Mouse (Mus musculus) forebrain, embryonic 15.5 days (tissue): ENCODE results near the gene Il1r1. TPM values are rescaled to one million over a fixed set of nuclear protein-coding genes. Genes with fewer than 3 reads are reported as not detected.

Experiments
- ATAC-seq: fragments of 200-750 bp; cut with Nextera tagmentation; replicated peaks from 2 replicates; pipeline ENCODE4 v1.8.0; 2017; ENCODE audit warnings: mild to moderate bottlenecking, moderate TSS enrichment, moderate library complexity
- H3K27ac ChIP-seq: fragments of 300-500 bp; sonication (generic); replicated peaks from 2 replicates; pipeline ENCODE4 v1.5.1; 2015; ENCODE audit warnings: mild to moderate bottlenecking, inconsistent platforms
- H3K27me3 ChIP-seq: fragments of 300-500 bp; sonication (generic); 2 replicates; pipeline ENCODE4 v1.6.1; 2015; ENCODE audit warnings: inconsistent platforms
- H3K36me3 ChIP-seq: fragments of 300-500 bp; sonication (generic); 2 replicates; pipeline ENCODE4 v1.6.1; 2015; ENCODE audit warnings: mild to moderate bottlenecking, inconsistent platforms
- H3K4me1 ChIP-seq: fragments of 300-500 bp; sonication (generic); 2 replicates; pipeline ENCODE4 v1.6.1; 2015; ENCODE audit warnings: inconsistent platforms
- H3K4me2 ChIP-seq: fragments of 300-500 bp; sonication (generic); replicated peaks from 2 replicates; pipeline ENCODE4 v1.6.1; 2015; ENCODE audit warnings: mild to moderate bottlenecking, inconsistent platforms
- H3K4me3 ChIP-seq: fragments of 300-500 bp; sonication (generic); 2 replicates; pipeline ENCODE4 v1.5.1; 2015; ENCODE audit warnings: mild to moderate bottlenecking, inconsistent platforms
- H3K9ac ChIP-seq: fragments of 300-500 bp; sonication (generic); replicated peaks from 2 replicates; pipeline ENCODE4 v1.6.1; 2015; ENCODE audit warnings: mild to moderate bottlenecking, inconsistent platforms
- H3K9me3 ChIP-seq: fragments of 300-500 bp; sonication (generic); 2 replicates; pipeline ENCODE4 v1.6.1; 2016; ENCODE audit warnings: inconsistent platforms
- WGBS: fragments of 180-500 bp; shearing (Covaris S2); methylation state at CpG from one replicate; pipeline ENCODE4 v1.1.7; 2015; ENCODE audit warnings: mixed read lengths; 5-methylcytosine and 5-hydroxymethylcytosine counted together
- polyA plus RNA-seq: library from polyadenylated mRNA; unstranded; fragments of >200 nt; fragmentation: Nextera tagmentation; extraction: Ambion mirVana; gene quantifications from 2 replicates; pipeline ENCODE4 v1.2.1, GENCODE M21; 2015

The Il1r1 gene
- polyA plus RNA-seq, 1 experiment from 2014 or later: 1.1 TPM

DNA sequence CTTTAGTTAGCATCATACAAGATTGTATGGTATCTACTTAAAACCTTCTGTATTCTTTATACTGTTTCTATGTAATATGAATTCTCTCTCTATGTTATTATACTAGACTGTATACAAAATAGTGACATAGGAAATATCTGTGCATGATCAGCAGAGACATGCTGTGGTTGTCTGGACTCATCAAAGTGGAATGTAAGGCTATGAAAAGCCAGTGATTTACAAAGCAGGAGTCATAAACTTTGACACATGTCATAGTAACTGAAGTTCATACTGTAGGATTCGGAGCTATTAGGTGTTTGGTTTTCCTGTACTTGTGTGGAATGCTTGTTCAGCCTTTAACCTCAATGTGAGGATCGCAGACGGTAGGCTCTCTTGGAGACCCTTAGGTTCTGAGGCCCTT lies 8.7 kb downstream of the Il1r1 start:
- no peak overlapping the region for H3K4me2 ChIP-seq
- no peaks in the 10 kb centered on the region for H3K27me3 ChIP-seq
- H3K4me3 ChIP-seq: no peak overlapping the region
- no peak overlapping the region for H3K9ac ChIP-seq
- H3K36me3 ChIP-seq: no peaks in the 10 kb centered on the region
- H3K9me3 ChIP-seq: no peaks in the 10 kb centered on the region
- H3K4me1 ChIP-seq: no peaks in the 10 kb centered on the region
- no peak for ATAC-seq
- 91% methylated on average over 3 of the region's 3 CpGs for WGBS
- H3K27ac ChIP-seq: no peak overlapping the region

DNA sequence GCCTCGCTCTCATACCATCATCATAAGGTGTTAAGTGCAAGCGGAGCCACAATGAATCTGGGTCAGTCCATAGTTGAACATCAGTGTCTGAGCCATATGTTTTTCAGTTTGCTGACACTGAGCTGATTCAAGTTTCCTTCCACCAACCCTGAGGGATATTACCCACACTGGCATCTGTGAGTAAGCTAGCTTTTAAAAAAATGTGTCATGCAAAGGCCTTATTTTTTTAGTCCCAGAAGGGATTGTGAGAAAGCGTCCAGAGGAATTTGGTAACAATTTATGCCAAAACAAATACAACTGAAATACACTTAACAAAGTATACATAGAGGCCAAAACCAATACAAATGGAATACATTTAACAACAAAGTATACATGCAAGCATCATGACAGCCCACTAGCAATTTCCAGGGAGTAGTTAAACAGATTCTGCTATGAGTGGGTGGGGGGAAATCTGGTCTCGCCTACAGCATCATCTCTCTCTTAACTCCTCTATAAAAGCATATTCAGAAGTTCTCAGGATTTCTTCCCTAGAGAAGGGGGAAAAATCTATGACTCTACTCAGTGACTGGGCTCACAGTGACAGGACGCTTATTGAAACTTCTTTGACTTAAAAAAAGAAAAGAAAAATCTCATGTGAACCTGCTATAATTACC lies 10.8 kb downstream of the Il1r1 start:
- Histone ChIP-seq H3K4me3 (no peak overlapping the region), H3K36me3 (no peaks in the 10 kb centered on the region), H3K9me3 (no peaks in the 10 kb centered on the region), H3K4me1 (no peaks in the 10 kb centered on the region), H3K4me2 (no peak overlapping the region), H3K27ac (no peak overlapping the region), H3K9ac (no peak overlapping the region), H3K27me3 (no peaks in the 10 kb centered on the region)
- ATAC-seq: no peak
- 88% methylated on average over 5 of the region's 5 CpGs for WGBS

DNA sequence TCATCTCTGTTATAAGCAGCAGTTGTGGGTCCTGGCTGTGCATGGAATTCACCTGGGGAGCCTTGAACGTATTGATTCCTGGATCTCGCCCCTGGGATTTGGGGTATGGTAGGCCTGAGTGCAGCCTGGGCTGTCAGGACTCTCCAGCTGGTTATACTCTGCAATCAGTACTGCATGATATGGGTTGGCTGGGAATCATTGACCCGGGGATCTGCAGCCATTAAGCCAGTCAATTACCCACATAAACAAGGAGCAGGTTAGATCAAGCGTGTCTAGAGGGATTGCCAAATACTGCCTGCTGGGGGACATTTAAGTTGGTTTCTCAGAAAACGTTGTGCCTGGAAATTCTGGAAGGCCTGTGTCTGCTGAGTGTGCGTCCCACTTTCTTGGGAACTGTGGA lies 11.8 kb downstream of the Il1r1 start:
- Histone ChIP-seq H3K27ac (no peak overlapping the region), H3K27me3 (no peaks in the 10 kb centered on the region), H3K4me2 (no peak overlapping the region), H3K9ac (no peak overlapping the region), H3K36me3 (no peaks in the 10 kb centered on the region), H3K9me3 (no peaks in the 10 kb centered on the region), H3K4me3 (no peak overlapping the region), H3K4me1 (no peaks in the 10 kb centered on the region)
- ATAC-seq: no peak
- WGBS: 56% methylated on average over 6 of the region's 6 CpGs

DNA sequence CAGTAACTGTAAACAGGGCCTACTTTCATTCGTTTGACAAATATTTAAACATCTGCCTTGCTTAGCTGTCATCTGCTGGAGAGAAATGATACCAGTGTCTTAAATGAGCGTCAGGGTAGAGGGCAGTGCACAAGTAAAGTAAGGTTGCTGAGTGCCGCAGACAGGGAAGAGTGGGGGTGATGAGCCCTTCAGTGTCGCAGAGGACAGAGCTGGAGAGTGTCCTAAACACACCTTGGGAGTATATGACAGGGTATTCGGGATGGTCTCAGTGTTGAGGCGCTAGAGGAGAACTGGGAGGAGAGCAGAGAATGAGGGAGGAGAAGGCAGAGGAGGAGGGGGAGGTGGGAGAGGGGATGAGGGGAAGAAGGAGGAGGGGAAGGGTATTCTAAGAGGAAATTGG lies 12.2 kb downstream of the Il1r1 start:
- ATAC-seq: no peak
- no peak overlapping the region for H3K4me2 ChIP-seq
- no peak overlapping the region for H3K27ac ChIP-seq
- 76% methylated on average over 6 of the region's 6 CpGs for WGBS
- no peaks in the 10 kb centered on the region for H3K27me3 ChIP-seq
- no peaks in the 10 kb centered on the region for H3K4me1 ChIP-seq
- H3K4me3 ChIP-seq: no peak overlapping the region
- no peaks in the 10 kb centered on the region for H3K9me3 ChIP-seq
- H3K36me3 ChIP-seq: no peaks in the 10 kb centered on the region
- H3K9ac ChIP-seq: no peak overlapping the region

DNA sequence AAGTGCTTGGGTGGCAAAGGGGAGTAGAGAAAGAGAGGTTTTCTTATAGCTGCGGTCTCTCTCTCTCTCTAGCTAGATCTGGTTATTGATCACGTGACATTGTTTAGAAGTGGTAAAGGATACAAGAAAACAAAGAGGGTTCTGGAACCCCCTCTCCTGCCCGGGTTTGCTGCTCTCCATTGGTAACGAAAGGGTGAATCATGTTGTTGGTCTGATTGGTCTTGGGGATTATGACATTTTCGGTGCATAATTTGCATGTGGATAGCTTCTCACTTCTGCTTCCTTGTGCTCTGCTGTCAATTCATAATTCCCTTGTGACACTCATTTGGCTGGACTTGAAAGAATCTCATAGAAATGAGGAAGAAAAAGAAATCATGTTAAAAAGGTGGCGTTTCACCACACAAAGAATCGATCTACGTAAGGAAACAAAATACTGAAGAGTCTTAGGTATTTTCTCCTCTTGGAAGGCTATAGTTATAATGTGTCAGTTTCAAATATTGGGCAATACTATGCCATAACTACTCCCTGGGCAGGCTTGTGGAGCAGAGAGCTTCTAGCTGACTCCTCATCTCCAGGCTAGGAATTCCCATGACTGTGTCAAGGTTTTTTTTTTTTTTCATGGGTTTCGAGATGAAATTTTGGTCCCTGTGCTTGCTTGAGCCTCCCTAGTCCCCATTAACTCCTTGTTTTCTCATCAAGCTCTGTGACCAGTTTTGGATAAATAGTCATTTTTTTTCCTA lies 15.6 kb downstream of the Il1r1 start:
- no peak overlapping the region for H3K4me2 ChIP-seq
- no peak for ATAC-seq
- H3K4me3 ChIP-seq: no peak overlapping the region
- no peak overlapping the region for H3K27ac ChIP-seq
- no peaks in the 10 kb centered on the region for H3K27me3 ChIP-seq
- H3K9me3 ChIP-seq: no peaks in the 10 kb centered on the region
- no peaks in the 10 kb centered on the region for H3K4me1 ChIP-seq
- no peaks in the 10 kb centered on the region for H3K36me3 ChIP-seq
- H3K9ac ChIP-seq: no peak overlapping the region
- 81% methylated on average over 9 of the region's 9 CpGs for WGBS

DNA sequence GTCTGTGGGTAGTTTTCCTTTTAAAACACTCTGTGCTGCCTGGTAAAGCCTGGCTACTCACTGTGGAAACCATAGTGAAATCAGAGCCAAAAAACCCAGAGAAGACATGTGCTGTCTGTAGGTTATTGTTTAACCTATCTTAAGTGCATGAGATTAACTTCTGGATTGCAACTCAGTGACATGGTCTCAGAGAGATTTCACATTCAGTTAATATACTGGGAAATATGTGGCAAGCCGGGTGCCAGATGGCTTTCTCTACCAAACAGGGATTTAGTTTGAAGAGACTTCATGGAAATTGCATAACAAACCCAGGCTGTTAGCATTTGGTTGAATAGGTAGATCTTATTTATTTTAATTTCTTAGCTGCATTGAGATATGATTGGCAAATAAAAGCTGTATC lies 17.8 kb downstream of the Il1r1 start:
- no peaks in the 10 kb centered on the region for H3K36me3 ChIP-seq
- no peaks in the 10 kb centered on the region for H3K9me3 ChIP-seq
- no peak overlapping the region for H3K27ac ChIP-seq
- H3K9ac ChIP-seq: no peak overlapping the region
- no peaks in the 10 kb centered on the region for H3K27me3 ChIP-seq
- H3K4me3 ChIP-seq: no peak overlapping the region
- no peak overlapping the region for H3K4me2 ChIP-seq
- 87% methylated on average over 1 of the region's 1 CpGs for WGBS
- ATAC-seq: no peak
- H3K4me1 ChIP-seq: no peaks in the 10 kb centered on the region

DNA sequence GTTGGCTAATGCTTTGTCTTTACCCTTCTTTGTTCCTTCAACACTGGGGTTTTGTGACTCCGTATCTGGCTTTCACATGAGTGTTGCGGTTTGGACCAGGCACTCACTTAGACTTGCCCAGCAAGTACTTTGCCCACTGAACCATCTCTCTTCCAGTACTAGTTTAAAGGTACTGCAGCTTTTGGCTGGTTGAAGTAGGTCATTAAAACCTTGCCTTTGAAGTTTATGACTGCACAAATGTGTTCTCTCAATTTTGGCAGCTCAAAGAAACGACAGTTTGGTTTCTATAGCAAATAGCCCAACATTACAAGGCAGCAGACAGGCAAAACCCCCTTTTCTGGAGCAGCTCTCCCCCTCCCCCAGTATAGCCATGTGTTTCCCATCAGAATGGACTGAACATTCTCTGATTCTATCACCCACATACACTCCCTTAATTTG lies 18.7 kb downstream of the Il1r1 start:
- WGBS: 83% methylated on average over 3 of the region's 3 CpGs
- Histone ChIP-seq H3K36me3 (no peaks in the 10 kb centered on the region), H3K4me3 (no peak overlapping the region), H3K4me2 (no peak overlapping the region), H3K27ac (no peak overlapping the region), H3K9ac (no peak overlapping the region), H3K4me1 (no peaks in the 10 kb centered on the region), H3K27me3 (no peaks in the 10 kb centered on the region), H3K9me3 (no peaks in the 10 kb centered on the region)
- ATAC-seq: no peak

DNA sequence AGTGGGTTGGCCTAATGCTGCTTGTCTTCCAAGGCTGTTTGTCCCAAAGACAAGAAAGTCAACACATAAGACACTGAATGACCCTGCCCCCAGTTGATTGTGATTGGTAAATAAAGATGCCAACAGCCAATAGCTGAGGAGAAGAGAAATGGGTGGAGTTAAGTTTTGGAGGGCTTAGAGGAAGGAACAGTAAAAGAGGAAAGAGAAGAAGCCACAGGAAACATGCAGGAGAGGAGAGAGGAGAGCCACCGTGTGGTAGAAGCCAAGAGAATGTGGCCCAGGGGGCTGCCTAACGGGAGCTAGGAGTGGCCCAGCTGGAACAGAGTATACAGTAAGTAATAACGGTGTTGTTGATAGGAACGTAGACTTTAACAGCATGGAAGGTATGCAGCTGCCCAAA lies 25.5 kb downstream of the Il1r1 start:
- no peak for ATAC-seq
- H3K4me1 ChIP-seq: no peaks in the 10 kb centered on the region
- 67% methylated on average over 4 of the region's 4 CpGs for WGBS

DNA sequence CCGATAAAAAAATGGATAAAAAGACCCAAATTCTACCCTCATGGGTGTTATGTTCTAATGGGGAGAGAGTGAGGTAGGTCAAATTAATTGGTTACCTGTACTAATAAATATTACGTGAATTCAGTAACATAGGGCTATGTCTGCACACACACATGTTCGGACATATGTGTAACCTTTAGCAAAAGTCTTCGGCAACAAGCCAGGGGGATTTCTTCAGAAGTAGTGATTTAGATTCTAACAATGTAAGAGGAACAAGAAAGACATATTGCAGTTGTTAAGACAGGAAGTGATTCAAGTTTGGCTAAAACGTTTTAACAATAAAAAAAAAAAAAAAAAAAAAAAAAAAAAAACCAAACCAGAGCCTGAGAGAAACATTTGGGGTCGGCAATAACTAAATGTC lies 27.6 kb downstream of the Il1r1 start:
- no peaks in the 10 kb centered on the region for H3K9me3 ChIP-seq
- no peak overlapping the region for H3K27ac ChIP-seq
- no peak overlapping the region for H3K9ac ChIP-seq
- H3K27me3 ChIP-seq: no peaks in the 10 kb centered on the region
- H3K4me3 ChIP-seq: no peak overlapping the region
- ATAC-seq: no peak
- H3K4me1 ChIP-seq: no peaks in the 10 kb centered on the region
- H3K36me3 ChIP-seq: no peaks in the 10 kb centered on the region
- no peak overlapping the region for H3K4me2 ChIP-seq
- 90% methylated on average over 6 of the region's 6 CpGs for WGBS

More for the DNA sequence above, 25.5 kb downstream of the Il1r1 start:
- H3K27me3 ChIP-seq: no peaks in the 10 kb centered on the region
- H3K27ac ChIP-seq: no peak overlapping the region
- no peak overlapping the region for H3K4me3 ChIP-seq
- no peaks in the 10 kb centered on the region for H3K36me3 ChIP-seq
- H3K4me2 ChIP-seq: no peak overlapping the region
- H3K9me3 ChIP-seq: no peaks in the 10 kb centered on the region
- H3K9ac ChIP-seq: no peak overlapping the region

DNA sequence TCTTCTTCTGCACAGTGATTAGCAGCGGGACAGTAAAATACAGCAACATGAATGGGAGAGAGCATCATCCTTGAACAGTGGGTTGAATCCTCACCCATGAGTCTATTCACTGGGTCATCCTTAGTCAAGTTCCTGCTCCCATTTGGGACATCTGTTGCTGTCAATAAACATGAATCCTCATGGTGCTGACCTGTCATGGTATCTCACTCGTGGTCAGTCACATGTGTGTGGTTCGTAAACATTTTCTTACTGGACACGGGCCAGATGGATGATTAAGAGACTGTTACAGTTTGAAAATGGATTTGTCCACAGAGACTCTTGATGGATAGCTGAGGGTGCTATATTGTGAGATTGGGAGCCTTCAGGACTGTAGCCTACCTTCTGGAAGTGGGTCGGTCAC lies 29.1 kb downstream of the Il1r1 start:
- ATAC-seq: no peak
- 89% methylated on average over 5 of the region's 5 CpGs for WGBS

DNA sequence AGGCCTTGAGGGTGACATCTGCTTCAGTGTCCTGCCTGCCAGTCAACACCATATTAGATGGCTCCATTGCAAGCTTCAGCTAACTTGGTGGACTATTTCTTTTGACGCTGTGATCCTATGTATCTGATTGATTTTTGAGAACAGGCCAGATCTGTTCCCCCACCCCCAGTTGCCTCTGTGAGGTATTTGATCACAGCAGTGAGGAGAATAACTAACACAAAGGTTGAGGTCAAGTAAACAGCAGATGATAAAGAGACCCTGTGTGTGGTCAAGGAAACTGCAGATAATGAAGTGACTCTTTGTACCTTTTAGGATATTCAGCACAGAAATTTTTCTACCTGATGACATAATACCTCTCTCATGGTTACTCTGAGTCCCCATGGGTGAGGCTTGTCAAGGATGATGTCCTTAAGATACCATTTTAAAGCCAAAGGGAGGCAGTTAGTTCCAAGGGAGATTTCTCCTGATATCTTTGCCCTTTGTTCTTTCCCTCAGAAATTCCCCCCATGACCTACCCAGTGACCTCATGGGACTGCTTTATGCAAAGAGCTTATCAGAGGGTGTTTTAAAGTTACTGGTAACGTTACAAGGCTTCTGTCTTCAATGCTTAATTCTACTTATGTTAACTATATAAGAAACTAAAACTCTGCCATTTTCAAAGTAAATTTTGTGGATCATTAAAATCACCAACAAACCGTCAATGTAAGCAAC lies 29.6 kb downstream of the Il1r1 start:
- WGBS: 73% methylated on average over 3 of the region's 3 CpGs
- H3K27me3 ChIP-seq: no peaks in the 10 kb centered on the region
- H3K4me3 ChIP-seq: no peak overlapping the region
- no peak overlapping the region for H3K27ac ChIP-seq
- H3K36me3 ChIP-seq: no peaks in the 10 kb centered on the region
- no peak overlapping the region for H3K4me2 ChIP-seq
- ATAC-seq: no peak
- no peak overlapping the region for H3K9ac ChIP-seq
- H3K4me1 ChIP-seq: no peaks in the 10 kb centered on the region
- H3K9me3 ChIP-seq: no peaks in the 10 kb centered on the region

More for the DNA sequence above, 29.1 kb downstream of the Il1r1 start:
- H3K4me1 ChIP-seq: no peaks in the 10 kb centered on the region
- H3K27me3 ChIP-seq: no peaks in the 10 kb centered on the region
- no peaks in the 10 kb centered on the region for H3K9me3 ChIP-seq
- no peak overlapping the region for H3K4me2 ChIP-seq
- H3K4me3 ChIP-seq: no peak overlapping the region
- H3K36me3 ChIP-seq: no peaks in the 10 kb centered on the region
- H3K9ac ChIP-seq: no peak overlapping the region
- H3K27ac ChIP-seq: no peak overlapping the region

DNA sequence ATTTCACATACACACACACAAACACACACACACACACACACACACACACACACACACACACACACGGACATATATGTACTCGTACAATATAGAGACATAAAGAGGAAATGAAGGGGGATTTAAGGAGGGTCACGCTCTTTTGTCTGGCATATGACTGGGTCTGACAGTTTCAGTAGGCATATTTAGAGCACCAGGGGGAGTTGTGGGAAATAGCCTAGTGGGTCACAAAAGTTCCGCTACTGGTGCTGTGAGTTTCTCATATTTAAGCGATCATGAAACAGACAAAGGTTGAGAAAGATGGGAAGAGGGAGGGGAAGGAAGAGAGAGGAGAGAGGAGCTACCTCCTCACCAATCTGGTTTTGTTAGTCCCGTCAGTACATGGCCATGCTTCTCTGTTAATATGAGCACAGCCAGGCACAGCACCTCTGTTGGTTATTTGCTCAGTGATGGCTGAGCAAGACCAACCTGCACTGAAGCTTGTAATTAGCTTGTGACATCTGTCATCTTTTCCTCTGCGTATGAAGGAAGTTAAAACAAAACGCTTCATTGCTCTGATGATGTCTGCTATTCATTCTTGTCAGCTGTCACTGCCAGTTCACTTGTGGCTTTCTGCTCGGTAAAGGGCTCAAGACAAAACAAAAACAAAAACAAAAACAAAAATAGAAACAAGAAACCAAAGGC lies 37.7 kb downstream of the Il1r1 start:
- 75% methylated on average over 9 of the region's 9 CpGs for WGBS
- Histone ChIP-seq H3K9ac (no peak overlapping the region), H3K9me3 (no peaks in the 10 kb centered on the region), H3K4me1 (peaks cover 9% of the 10 kb centered on the region), H3K36me3 (no peaks in the 10 kb centered on the region), H3K27me3 (no peaks in the 10 kb centered on the region), H3K27ac (no peak overlapping the region), H3K4me3 (no peak overlapping the region), H3K4me2 (no peak overlapping the region)
- ATAC-seq: no peak
